Mouse (Mus musculus): ENCODE measurements around the gene Acsl6. TPM values are rescaled to one million over a fixed set of nuclear protein-coding genes. Genes with fewer than 3 reads are reported as not detected.

Acsl6 gene
- not detected for polyA plus RNA-seq (2012; fragmentation: generic; extraction: Trizol)

DNA sequence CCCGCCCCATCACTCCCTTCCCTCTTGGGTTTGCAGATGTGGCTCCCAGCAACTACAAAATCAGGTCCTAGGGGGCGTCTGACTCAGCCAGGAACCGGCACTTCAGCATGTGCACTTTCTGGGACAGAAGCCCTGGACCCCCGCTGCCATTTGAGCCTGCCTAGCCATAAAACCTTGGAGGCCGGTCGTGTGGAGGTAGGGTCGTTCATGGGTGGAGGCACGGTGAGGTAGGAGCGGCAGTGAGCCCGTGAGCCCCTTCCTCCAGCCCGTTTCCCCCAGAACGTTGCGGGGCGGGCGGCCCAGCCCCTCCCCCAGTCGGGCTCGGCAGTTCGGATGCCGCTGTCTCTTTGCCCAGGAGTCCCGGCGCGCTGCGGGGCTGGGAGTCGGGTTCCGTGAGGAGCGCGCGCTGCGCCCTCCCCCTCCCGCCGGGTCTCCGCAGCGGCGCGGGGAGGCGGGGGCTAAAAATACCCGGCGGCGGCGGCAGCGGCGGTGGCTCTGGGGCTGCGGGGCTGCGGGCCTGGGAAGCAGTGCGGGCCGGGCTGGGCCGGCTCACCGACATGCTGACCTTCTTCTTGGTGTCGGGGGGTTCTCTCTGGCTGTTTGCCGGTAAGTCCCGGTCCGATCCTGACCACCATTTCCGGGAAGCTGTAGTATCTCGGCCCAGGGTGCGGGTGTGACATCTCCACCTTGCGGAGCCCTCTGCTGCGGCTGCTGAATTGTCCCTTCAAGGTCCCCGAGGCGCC is at the start of gene Acsl6:
Gene Acsl6, plus strand, starts transcription at position 71 of the 743 bp plus-strand sequence.

DNA sequence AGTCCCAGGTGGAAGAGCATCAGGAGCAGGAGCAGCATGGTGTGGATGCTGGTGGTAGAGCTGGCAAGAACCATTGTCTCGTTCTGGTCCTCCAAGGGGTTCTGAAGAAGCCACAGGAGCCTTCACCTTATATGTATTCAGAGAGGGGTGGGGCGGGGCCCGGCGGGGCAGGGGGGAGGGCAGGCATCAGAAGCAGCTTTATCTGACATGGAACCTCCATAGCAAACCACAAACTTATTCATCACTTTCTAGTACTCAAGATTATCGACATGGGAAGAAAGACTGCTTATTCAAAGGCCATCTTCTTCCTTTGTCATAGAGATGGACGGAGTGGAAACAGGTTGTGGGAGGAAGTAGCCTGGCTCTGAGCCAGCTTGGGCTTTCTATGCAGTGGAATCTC is 36.4 kb upstream of the Acsl6 start, which contains the start of gene Il3:
Gene Il3, minus strand, starts transcription at position 101 of the 400 bp plus-strand sequence.

Other genes starting within 250 kb of the Acsl6 start
- 1 to 10 TPM in 1 of 2 experiments, under 1 TPM in 1; 0.76 to 4.0 TPM for gene Pdlim4, start 234.8 kb upstream of the Acsl6 start, polyA plus RNA-seq (2012; fragmentation: generic; extraction: Trizol)
- 10 to 100 TPM; 30.5 to 70.7 TPM for gene P4ha2, start 203.7 kb upstream of the Acsl6 start, polyA plus RNA-seq (2012; fragmentation: generic; extraction: Trizol)
- gene Csf2, start 54.1 kb upstream of the Acsl6 start, polyA plus RNA-seq (2012; fragmentation: generic; extraction: Trizol) = not detected
- not detected for gene Il3, start 36.5 kb upstream of the Acsl6 start, polyA plus RNA-seq (2012; fragmentation: generic; extraction: Trizol)
- gene Meikin, start 66.9 kb downstream of the Acsl6 start, polyA plus RNA-seq (2012; fragmentation: generic; extraction: Trizol) = not detected
- gene Fnip1, start 134.4 kb downstream of the Acsl6 start, polyA plus RNA-seq (2012; fragmentation: generic; extraction: Trizol) = 1 to 10 TPM in 1 of 2 experiments, under 1 TPM in 1; 0.22 to 1.9 TPM
- gene Rapgef6, start 219.0 kb downstream of the Acsl6 start, polyA plus RNA-seq (2012; fragmentation: generic; extraction: Trizol) = 1 to 10 TPM in 1 of 2 experiments, under 1 TPM in 1; 0.20 to 2.4 TPM